ENCODE assay signal across 32 mouse cellular contexts in the genomic region with DNA sequence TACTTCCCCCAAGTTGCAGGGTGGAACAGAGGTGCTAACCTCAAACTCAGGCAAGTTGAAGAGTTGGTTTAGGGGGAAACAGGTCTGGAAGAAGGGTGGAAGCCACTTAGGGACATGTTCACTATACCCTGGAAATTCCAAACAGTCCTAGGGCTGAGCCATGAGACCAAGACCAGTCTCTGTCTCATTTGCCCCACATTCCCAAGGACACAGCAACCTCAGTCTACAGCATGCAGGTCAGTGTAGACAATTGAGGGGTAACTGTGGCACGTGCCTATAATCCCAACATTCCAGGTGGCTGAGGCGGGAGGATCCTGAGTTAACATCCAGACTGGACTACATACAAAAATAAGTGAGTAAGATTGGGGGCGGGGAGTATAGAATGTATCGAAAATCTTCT. TPM values are rescaled to one million over a fixed set of nuclear protein-coding genes. Genes with fewer than 3 reads are reported as not detected.
DNase-seq lines count a peak whose midpoint lies in the region; ATAC-seq and TF ChIP-seq lines count a peak whose summit lies in the region.
"Had no signal": no experiment of that assay in that cellular context is flagged by ENCODE, and none has a peak within 500 bp of the region (broad histone marks: within the 10 kb centered on the region; RNA-seq: fewer than 3 reads in every experiment).

No protein-coding gene starts in this region.

- no peaks in the 10 kb centered on the region for H3K9me3 ChIP-seq in liver, embryonic 12.5 days (replicated peaks)
- H3K9me3 ChIP-seq in liver, postnatal 0 days (ENCODE audit: low read length) = no peaks in the 10 kb centered on the region
- H3K9me3 ChIP-seq in midbrain, embryonic 12.5 days = no peaks in the 10 kb centered on the region
- no peaks in the 10 kb centered on the region for H3K9me3 ChIP-seq in midbrain, embryonic 13.5 days
- no peaks in the 10 kb centered on the region for H3K9me3 ChIP-seq in G1E (replicated peaks)
- H3K9me3 ChIP-seq: embryonic facial prominence, embryonic 12.5 days; embryonic facial prominence, embryonic 15.5 days; heart, embryonic 12.5 days; heart, embryonic 15.5 days; hindbrain, embryonic 10.5 days; hindbrain, embryonic 13.5 days had no signal

- peaks cover 43% of the 10 kb centered on the region for H3K4me1 ChIP-seq in liver, embryonic 12.5 days
- peaks cover 18% of the 10 kb centered on the region for H3K4me1 ChIP-seq in liver, postnatal 0 days (ENCODE audit: insufficient read depth)
- peaks cover 20% of the 10 kb centered on the region for H3K4me1 ChIP-seq in midbrain, embryonic 12.5 days
- H3K4me1 ChIP-seq in midbrain, embryonic 13.5 days (replicated peaks) = peaks cover 50% of the 10 kb centered on the region
- H3K4me1 ChIP-seq in G1E (ENCODE audit: insufficient read depth, low read depth, low read length) = peaks cover 64% of the 10 kb centered on the region

- 86% methylated on average over 4 of the region's 4 CpGs for WGBS in liver, embryonic 12.5 days (ENCODE audit: insufficient replicate concordance)
- 81% methylated on average over 4 of the region's 4 CpGs for WGBS in liver, postnatal 0 days (ENCODE audit: insufficient replicate concordance)
- 92% methylated on average over 4 of the region's 4 CpGs for WGBS in midbrain, embryonic 12.5 days
- WGBS in midbrain, embryonic 13.5 days = 97% methylated on average over 4 of the region's 4 CpGs

- H3K27ac ChIP-seq in liver, embryonic 12.5 days = no peak overlapping the region
- H3K27ac ChIP-seq in liver, postnatal 0 days (ENCODE audit: low read depth) = no peak overlapping the region
- no peak overlapping the region for H3K27ac ChIP-seq in midbrain, embryonic 12.5 days (replicated peaks)
- no peak overlapping the region for H3K27ac ChIP-seq in midbrain, embryonic 13.5 days
- H3K27ac ChIP-seq: embryonic facial prominence, embryonic 12.5 days; embryonic facial prominence, embryonic 15.5 days; gastrocnemius, adult 2 months; heart, embryonic 15.5 days; hindbrain, embryonic 10.5 days; hindbrain, embryonic 13.5 days had no signal

- H3K27me3 ChIP-seq in liver, embryonic 12.5 days (replicated peaks) = no peaks in the 10 kb centered on the region
- H3K27me3 ChIP-seq in liver, postnatal 0 days (ENCODE audit: insufficient read depth, low read length) = no peaks in the 10 kb centered on the region
- H3K27me3 ChIP-seq in midbrain, embryonic 12.5 days = no peaks in the 10 kb centered on the region
- H3K27me3 ChIP-seq in midbrain, embryonic 13.5 days = no peaks in the 10 kb centered on the region
- H3K27me3 ChIP-seq in G1E (ENCODE audit: insufficient read depth, low read length) = no peaks in the 10 kb centered on the region
- H3K27me3 ChIP-seq: CH12.LX; embryonic facial prominence, embryonic 12.5 days; embryonic facial prominence, embryonic 15.5 days; heart, embryonic 12.5 days; heart, embryonic 15.5 days; hindbrain, embryonic 13.5 days had no signal

- H3K36me3 ChIP-seq in liver, embryonic 12.5 days = peaks cover 64% of the 10 kb centered on the region
- peaks cover 31% of the 10 kb centered on the region for H3K36me3 ChIP-seq in liver, postnatal 0 days (replicated peaks; ENCODE audit: insufficient read depth, low read length)
- peaks cover 57% of the 10 kb centered on the region for H3K36me3 ChIP-seq in midbrain, embryonic 12.5 days
- H3K36me3 ChIP-seq in midbrain, embryonic 13.5 days = peaks cover 59% of the 10 kb centered on the region
- peaks cover 64% of the 10 kb centered on the region for H3K36me3 ChIP-seq in G1E (replicated peaks)

- no peak for DNase-seq in liver, postnatal 0 days
- no peak for DNase-seq in G1E (ENCODE audit: low spot score)
- DNase-seq in layer of hippocampus, adult 9-10 months (ENCODE audit: low spot score) = no peak
- DNase-seq in cerebellum, adult 18-20 months = no peak
- DNase-seq: adrenal gland, adult 8-10 months; adrenal gland, postnatal 25 days; B cell, adult 2 months; cerebellum, adult 11-12 months; cerebellum, postnatal 14 days; forebrain, postnatal 0 days; gastrocnemius, adult 2 months; gastrocnemius, postnatal 25 days; heart, adult 18-20 months; heart, postnatal 10 days; heart, postnatal 36 days had no signal

- peak overlapping the region; percentile 79; the same call in 1 of the 2 replicates for H3K4me2 ChIP-seq in liver, embryonic 12.5 days
- H3K4me2 ChIP-seq in liver, postnatal 0 days (ENCODE audit: low read depth, low read length) = no peak overlapping the region
- no peak overlapping the region for H3K4me2 ChIP-seq in midbrain, embryonic 12.5 days (replicated peaks)
- no peak overlapping the region for H3K4me2 ChIP-seq in midbrain, embryonic 13.5 days (replicated peaks)
- H3K4me2 ChIP-seq: embryonic facial prominence, embryonic 12.5 days; embryonic facial prominence, embryonic 15.5 days; heart, embryonic 12.5 days; heart, embryonic 15.5 days; hindbrain, embryonic 13.5 days had no signal

- TF ChIP-seq CTCF in liver, postnatal 0 days (IDR thresholded peaks at IDR 0.05; ENCODE audit: low read depth) = no peak
- no peak for TF ChIP-seq CTCF in G1E (IDR thresholded peaks at IDR 0.05; ENCODE audit: low read depth, low read length)

- no peak for TF ChIP-seq EP300 in liver, postnatal 0 days (IDR thresholded peaks at IDR 0.05; ENCODE audit: low read depth)

- H3K4me3 ChIP-seq in liver, embryonic 12.5 days = no peak overlapping the region
- H3K4me3 ChIP-seq in liver, postnatal 0 days (ENCODE audit: low read depth, low read length) = no peak overlapping the region
- no peak overlapping the region for H3K4me3 ChIP-seq in midbrain, embryonic 12.5 days
- H3K4me3 ChIP-seq in midbrain, embryonic 13.5 days (replicated peaks) = no peak overlapping the region
- peak overlapping the region; percentile 1; the same call in 1 of the 2 replicates for H3K4me3 ChIP-seq in G1E (ENCODE audit: low read depth, low read length)
- H3K4me3 ChIP-seq: embryonic facial prominence, embryonic 12.5 days; embryonic facial prominence, embryonic 15.5 days; gastrocnemius, adult 2 months; heart, embryonic 12.5 days; heart, embryonic 15.5 days; hindbrain, embryonic 10.5 days had no signal

- no peak for ATAC-seq in liver, embryonic 12.5 days
- ATAC-seq in liver, postnatal 0 days = no peak
- ATAC-seq in midbrain, embryonic 12.5 days (ENCODE audit: low FRiP score, low read depth) = no peak
- no peak for ATAC-seq in midbrain, embryonic 13.5 days
- ATAC-seq in G1E (ENCODE audit: extremely low read depth, insufficient number of reproducible peaks, low FRiP score, poor library complexity, severe bottlenecking) = no peak
- ATAC-seq: activated CD4-positive, CD25-positive, alpha-beta regulatory T cell, adult 4 months; forebrain, embryonic 14.5 days; forebrain, postnatal 0 days; hindbrain, embryonic 16.5 days had no signal

- H3K9ac ChIP-seq in liver, embryonic 12.5 days = no peak overlapping the region
- no peak overlapping the region for H3K9ac ChIP-seq in liver, postnatal 0 days (replicated peaks)
- H3K9ac ChIP-seq in midbrain, embryonic 12.5 days (replicated peaks) = 0 out of 2 replicates have a peak overlapping the region, but pooled peaks have one; percentile 7
- H3K9ac ChIP-seq in midbrain, embryonic 13.5 days (replicated peaks) = no peak overlapping the region
- H3K9ac ChIP-seq: embryonic facial prominence, embryonic 12.5 days; embryonic facial prominence, embryonic 15.5 days; forebrain, postnatal 0 days; heart, embryonic 12.5 days; heart, embryonic 15.5 days; hindbrain, embryonic 13.5 days had no signal

RNA-seq across cellular contexts. Expression of a gene that starts 2.7 kb away (rescaled TPM):
- polyA plus RNA-seq in liver, embryonic 12.5 days (2016; fragmentation: Nextera tagmentation; extraction: Ambion mirVana) = 64.3 and 66.7 TPM in 2 replicates
- 18.8 and 20.6 TPM in 2 replicates for polyA plus RNA-seq in liver, postnatal 0 days (2015; fragmentation: Nextera tagmentation; extraction: Ambion mirVana)
- polyA plus RNA-seq in midbrain, embryonic 12.5 days (2016; fragmentation: Nextera tagmentation; extraction: Ambion mirVana) = 174 and 194 TPM in 2 replicates
- 205 and 217 TPM in 2 replicates for polyA plus RNA-seq in midbrain, embryonic 13.5 days (2015; fragmentation: Nextera tagmentation; extraction: Ambion mirVana)
- total RNA-seq in G1E (2014; fragmentation: Nextera tagmentation) = 113 and 114 TPM in 2 replicates
- total RNA-seq in G1E (2017) = 79.9 and 90.4 TPM in 2 replicates
- 276 and 317 TPM in 2 replicates for polyA plus RNA-seq in G1E (2012)

RNA-seq across cellular contexts. Expression of a gene that starts 2.8 kb away (rescaled TPM):
- 1.8 and 1.9 TPM in 2 replicates for polyA plus RNA-seq in liver, embryonic 12.5 days (2016; fragmentation: Nextera tagmentation; extraction: Ambion mirVana)
- polyA plus RNA-seq in liver, postnatal 0 days (2015; fragmentation: Nextera tagmentation; extraction: Ambion mirVana) = 0.51 and 0.54 TPM in 2 replicates
- polyA plus RNA-seq in midbrain, embryonic 12.5 days (2016; fragmentation: Nextera tagmentation; extraction: Ambion mirVana) = 1.1 and 1.6 TPM in 2 replicates
- 1.5 and 1.6 TPM in 2 replicates for polyA plus RNA-seq in midbrain, embryonic 13.5 days (2015; fragmentation: Nextera tagmentation; extraction: Ambion mirVana)
- 0.87 and 3.6 TPM in 2 replicates for total RNA-seq in G1E (2014; fragmentation: Nextera tagmentation)
- 0.60 and 1.3 TPM in 2 replicates for total RNA-seq in G1E (2017)
- 0.05 TPM in 1 of 2 replicates, not detected in the other for polyA plus RNA-seq in G1E (2012)
- total RNA-seq: gastrocnemius, adult 2 months had no signal

RNA-seq across cellular contexts. Expression of a gene that starts 7.9 kb away (rescaled TPM):
- polyA plus RNA-seq in liver, embryonic 12.5 days (2016; fragmentation: Nextera tagmentation; extraction: Ambion mirVana) = not detected in 2 replicates
- polyA plus RNA-seq in liver, postnatal 0 days (2015; fragmentation: Nextera tagmentation; extraction: Ambion mirVana) = not detected in 2 replicates
- 0.18 TPM in 2 replicates for polyA plus RNA-seq in midbrain, embryonic 12.5 days (2016; fragmentation: Nextera tagmentation; extraction: Ambion mirVana)
- polyA plus RNA-seq in midbrain, embryonic 13.5 days (2015; fragmentation: Nextera tagmentation; extraction: Ambion mirVana) = 0.09 TPM in 1 of 2 replicates, not detected in the other
- total RNA-seq in G1E (2014; fragmentation: Nextera tagmentation) (not detected in 2 replicates), G1E (2017) (not detected in 2 replicates)
- not detected in 2 replicates for polyA plus RNA-seq in G1E (2012)
- total RNA-seq: adrenal gland, adult 8-10 months; adrenal gland, postnatal 25 days; CH12.LX; forebrain, postnatal 0 days; gastrocnemius, adult 2 months; gastrocnemius, postnatal 25 days; heart, adult 18-20 months; heart, postnatal 10 days; heart, postnatal 36 days had no signal
- polyA plus RNA-seq: activated CD4-positive, CD25-positive, alpha-beta regulatory T cell, adult 4 months; brain, embryonic 14.5 days; forebrain, embryonic 11.5 days; forebrain, embryonic 14.5 days; frontal cortex, adult 2 months; gonadal fat pad, adult 2 months; heart, embryonic 12.5 days; heart, embryonic 15.5 days; hindbrain, embryonic 16.5 days had no signal

RNA-seq across cellular contexts. Expression of a gene that starts 12.0 kb away (rescaled TPM):
- not detected in 2 replicates for polyA plus RNA-seq in liver, embryonic 12.5 days (2016; fragmentation: Nextera tagmentation; extraction: Ambion mirVana)
- polyA plus RNA-seq in liver, postnatal 0 days (2015; fragmentation: Nextera tagmentation; extraction: Ambion mirVana) = not detected in 2 replicates
- polyA plus RNA-seq in midbrain, embryonic 12.5 days (2016; fragmentation: Nextera tagmentation; extraction: Ambion mirVana) = not detected in 2 replicates
- polyA plus RNA-seq in midbrain, embryonic 13.5 days (2015; fragmentation: Nextera tagmentation; extraction: Ambion mirVana) = not detected in 2 replicates
- total RNA-seq in G1E (2014; fragmentation: Nextera tagmentation) (not detected in 2 replicates), G1E (2017) (not detected in 2 replicates)
- not detected in 2 replicates for polyA plus RNA-seq in G1E (2012)
- total RNA-seq: adrenal gland, adult 8-10 months; adrenal gland, postnatal 25 days; CH12.LX; forebrain, postnatal 0 days; gastrocnemius, adult 2 months; gastrocnemius, postnatal 25 days; heart, adult 18-20 months; heart, postnatal 10 days; heart, postnatal 36 days had no signal
- polyA plus RNA-seq: activated CD4-positive, CD25-positive, alpha-beta regulatory T cell, adult 4 months; embryonic facial prominence, embryonic 12.5 days; embryonic facial prominence, embryonic 15.5 days; forebrain, embryonic 11.5 days; forebrain, embryonic 14.5 days; forebrain, postnatal 0 days; heart, embryonic 12.5 days; heart, embryonic 15.5 days; hindbrain, embryonic 10.5 days; hindbrain, embryonic 13.5 days; hindbrain, embryonic 16.5 days had no signal

RNA-seq across cellular contexts. Expression of a gene that starts 13.3 kb away (rescaled TPM):
- polyA plus RNA-seq in liver, embryonic 12.5 days (2016; fragmentation: Nextera tagmentation; extraction: Ambion mirVana) = 0.08 TPM in 1 of 2 replicates, not detected in the other
- polyA plus RNA-seq in liver, postnatal 0 days (2015; fragmentation: Nextera tagmentation; extraction: Ambion mirVana) = not detected in 2 replicates
- not detected in 2 replicates for polyA plus RNA-seq in midbrain, embryonic 12.5 days (2016; fragmentation: Nextera tagmentation; extraction: Ambion mirVana)
- not detected in 2 replicates for polyA plus RNA-seq in midbrain, embryonic 13.5 days (2015; fragmentation: Nextera tagmentation; extraction: Ambion mirVana)
- total RNA-seq in G1E (2014; fragmentation: Nextera tagmentation) (not detected in 2 replicates), G1E (2017) (0.22 TPM in 1 of 2 replicates, not detected in the other)
- not detected in 2 replicates for polyA plus RNA-seq in G1E (2012)
- total RNA-seq: adrenal gland, adult 8-10 months; adrenal gland, postnatal 25 days; CH12.LX; forebrain, postnatal 0 days; gastrocnemius, adult 2 months; gastrocnemius, postnatal 25 days; heart, adult 18-20 months; heart, postnatal 10 days; heart, postnatal 36 days had no signal
- polyA plus RNA-seq: activated CD4-positive, CD25-positive, alpha-beta regulatory T cell, adult 4 months; brain, embryonic 14.5 days; embryonic facial prominence, embryonic 12.5 days; forebrain, embryonic 11.5 days; forebrain, embryonic 14.5 days; forebrain, postnatal 0 days; frontal cortex, adult 2 months; gonadal fat pad, adult 2 months; heart, embryonic 12.5 days; heart, embryonic 15.5 days; hindbrain, embryonic 10.5 days; hindbrain, embryonic 13.5 days had no signal
